Comparison of ENCODE assay signal across 22 mouse cellular contexts in the genomic region with DNA sequence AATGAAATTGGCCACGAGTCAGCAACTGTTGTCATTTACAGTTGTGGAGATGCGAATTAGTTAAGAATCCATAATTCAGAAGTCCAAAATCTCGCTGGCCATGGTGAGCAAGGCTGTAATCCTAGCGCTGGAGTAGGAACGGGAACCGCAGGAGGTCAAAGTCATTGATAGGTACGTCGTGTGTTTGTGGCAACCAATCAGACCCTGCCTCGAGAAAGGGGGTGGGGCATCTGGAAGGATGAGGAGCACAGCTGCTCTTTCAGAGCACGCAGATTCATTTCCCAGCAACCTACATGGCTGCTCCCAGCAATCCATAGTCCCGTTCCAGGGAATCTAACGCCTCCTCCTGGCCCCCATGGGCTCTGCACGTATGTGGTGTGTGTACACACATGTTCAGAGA. TPM values are rescaled to one million over a fixed set of nuclear protein-coding genes. Genes with fewer than 3 reads are reported as not detected.
A peak's percentile ranks its signal among the peaks of the same experiment; 100 is the strongest.
DNase-seq lines count a peak whose midpoint lies in the region; ATAC-seq and TF ChIP-seq lines count a peak whose summit lies in the region.
"Had no signal": no experiment of that assay in that cellular context is flagged by ENCODE, and none has a peak within 500 bp of the region (broad histone marks: within the 10 kb centered on the region; RNA-seq: fewer than 3 reads in every experiment).

No protein-coding gene starts in this region.

- no peak overlapping the region for H3K27ac ChIP-seq in intestine, postnatal 0 days (ENCODE audit: low read depth, low read length)
- H3K27ac ChIP-seq in intestine, embryonic 15.5 days, result no peak overlapping the region
- H3K27ac ChIP-seq in forebrain, embryonic 15.5 days (replicated peaks), result no peak overlapping the region
- H3K27ac ChIP-seq: embryonic facial prominence, embryonic 10.5 days; forebrain, embryonic 13.5 days; gastrocnemius, adult 2 months; heart, adult 2 months; heart, embryonic 15.5 days; hindbrain, embryonic 13.5 days; hindbrain, postnatal 0 days had no signal

- no peak overlapping the region for H3K9ac ChIP-seq in intestine, postnatal 0 days (ENCODE audit: low read depth, low read length)
- no peak overlapping the region for H3K9ac ChIP-seq in intestine, embryonic 15.5 days
- no peak overlapping the region for H3K9ac ChIP-seq in forebrain, embryonic 15.5 days (replicated peaks)
- H3K9ac ChIP-seq: forebrain, embryonic 13.5 days; heart, embryonic 15.5 days; hindbrain, embryonic 13.5 days had no signal

- no peaks in the 10 kb centered on the region for H3K9me3 ChIP-seq in intestine, postnatal 0 days (ENCODE audit: control insufficient read depth)
- H3K9me3 ChIP-seq in intestine, embryonic 15.5 days, result no peaks in the 10 kb centered on the region
- peaks cover 4% of the 10 kb centered on the region for H3K9me3 ChIP-seq in megakaryocyte, embryonic 14.5 days
- 0 out of 2 replicates have a peak, but pooled peaks cover 5% of the 10 kb centered on the region for H3K9me3 ChIP-seq in forebrain, embryonic 15.5 days
- H3K9me3 ChIP-seq: forebrain, embryonic 13.5 days; heart, embryonic 15.5 days had no signal

- H3K27me3 ChIP-seq in intestine, postnatal 0 days (replicated peaks; ENCODE audit: control insufficient read depth, insufficient read depth, low read length), result no peaks in the 10 kb centered on the region
- 0 out of 2 replicates have a peak, but pooled peaks cover 4% of the 10 kb centered on the region for H3K27me3 ChIP-seq in intestine, embryonic 15.5 days (replicated peaks)
- no peaks in the 10 kb centered on the region for H3K27me3 ChIP-seq in megakaryocyte, embryonic 14.5 days (replicated peaks)
- peaks cover 5% of the 10 kb centered on the region; the same call in 1 of the 2 replicates for H3K27me3 ChIP-seq in forebrain, embryonic 15.5 days
- H3K27me3 ChIP-seq: heart, embryonic 15.5 days had no signal

- H3K4me2 ChIP-seq in intestine, postnatal 0 days (replicated peaks; ENCODE audit: low read depth), result no peak overlapping the region
- no peak overlapping the region for H3K4me2 ChIP-seq in intestine, embryonic 15.5 days (replicated peaks)
- H3K4me2 ChIP-seq in forebrain, embryonic 15.5 days (replicated peaks), result no peak overlapping the region
- H3K4me2 ChIP-seq: forebrain, embryonic 13.5 days; heart, embryonic 11.5 days; heart, embryonic 15.5 days; hindbrain, embryonic 13.5 days had no signal

- H3K36me3 ChIP-seq in intestine, postnatal 0 days (ENCODE audit: control insufficient read depth, insufficient read depth), result peaks cover 7% of the 10 kb centered on the region; the same call in 1 of the 2 replicates
- no peaks in the 10 kb centered on the region for H3K36me3 ChIP-seq in intestine, embryonic 15.5 days
- peaks cover 97% of the 10 kb centered on the region for H3K36me3 ChIP-seq in megakaryocyte, embryonic 14.5 days (replicated peaks; ENCODE audit: low read length)
- no peaks in the 10 kb centered on the region for H3K36me3 ChIP-seq in forebrain, embryonic 15.5 days
- H3K36me3 ChIP-seq: embryonic facial prominence, embryonic 10.5 days; hindbrain, embryonic 13.5 days had no signal

- TF ChIP-seq CTCF in intestine, postnatal 0 days (IDR thresholded peaks at IDR 0.05; ENCODE audit: low read depth), result 0 out of 2 replicates have a peak, but pooled peaks have one; percentile 9

- whole genome bisulfite sequencing in intestine, postnatal 0 days, result 61% methylated on average over 13 of the region's 13 CpGs
- WGBS in intestine, embryonic 15.5 days, result 60% methylated on average over 13 of the region's 13 CpGs
- 62% methylated on average over 13 of the region's 13 CpGs for WGBS in forebrain, embryonic 15.5 days

- H3K4me1 ChIP-seq in intestine, postnatal 0 days (replicated peaks; ENCODE audit: control insufficient read depth, insufficient read depth, low read length), result no peaks in the 10 kb centered on the region; the same call in 1 of the 2 replicates
- H3K4me1 ChIP-seq in intestine, embryonic 15.5 days (replicated peaks), result peaks cover 7% of the 10 kb centered on the region; the same call in 1 of the 2 replicates
- peaks cover 88% of the 10 kb centered on the region for H3K4me1 ChIP-seq in megakaryocyte, embryonic 14.5 days
- H3K4me1 ChIP-seq in forebrain, embryonic 15.5 days, result peaks cover 5% of the 10 kb centered on the region

- DNase-seq in R1 (ENCODE audit: low read depth, low spot score), result peak; percentile 98
- no peak for DNase-seq in layer of hippocampus, adult 18-20 months (ENCODE audit: low spot score in 2 of 2)
- DNase-seq: adrenal gland, adult 8-10 months; adrenal gland, postnatal 36 days; cerebellum, adult 2 months; cerebellum, postnatal 10 days; gastrocnemius, adult 2 months; gastrocnemius, postnatal 36 days; heart, adult 2 months; heart, postnatal 14 days had no signal

- no peak for ATAC-seq in intestine, postnatal 0 days
- ATAC-seq in intestine, embryonic 15.5 days, result no peak
- no peak for ATAC-seq in megakaryocyte, adult 5-6 weeks (ENCODE audit: poor library complexity, severe bottlenecking)
- ATAC-seq in forebrain, embryonic 15.5 days (replicated peaks), result no peak
- ATAC-seq: forebrain, embryonic 13.5 days; hindbrain, postnatal 0 days had no signal

- H3K4me3 ChIP-seq in intestine, postnatal 0 days (ENCODE audit: low read depth, low read length), result no peak overlapping the region
- H3K4me3 ChIP-seq in intestine, embryonic 15.5 days (replicated peaks), result no peak overlapping the region
- peak overlapping the region; percentile 12 for H3K4me3 ChIP-seq in megakaryocyte, embryonic 14.5 days (replicated peaks)
- no peak overlapping the region for H3K4me3 ChIP-seq in forebrain, embryonic 15.5 days
- H3K4me3 ChIP-seq: embryonic facial prominence, embryonic 10.5 days; forebrain, embryonic 13.5 days; gastrocnemius, adult 2 months; heart, adult 2 months; heart, embryonic 15.5 days; hindbrain, embryonic 13.5 days had no signal

RNA-seq across cellular contexts. Expression of a gene that starts 13.0 kb away (rescaled TPM):
- polyA plus RNA-seq in intestine, postnatal 0 days (2015; fragmentation: Nextera tagmentation; extraction: Ambion mirVana), result 1.7 and 2.2 TPM in 2 replicates
- 2.3 and 2.5 TPM in 2 replicates for polyA plus RNA-seq in intestine, embryonic 15.5 days (2015; fragmentation: Nextera tagmentation; extraction: Ambion mirVana)
- polyA plus RNA-seq in megakaryocyte, embryonic 14.5 days (2012; ENCODE audit: insufficient read depth, low replicate concordance), result 4,315 and 7,169 TPM in 2 replicates
- 281 and 286 TPM in 2 replicates for total RNA-seq in megakaryocyte, adult 5-6 weeks (2015)
- total RNA-seq in megakaryocyte, adult 5-6 weeks (2017), result 42.2 and 47.4 TPM in 2 replicates
- 1 to 10 TPM; 6.5 to 7.7 TPM for total RNA-seq in layer of hippocampus, adult 18-20 months (2021)
- 0.62 and 0.74 TPM in 2 replicates for polyA plus RNA-seq in forebrain, embryonic 15.5 days (2015; fragmentation: Nextera tagmentation; extraction: Ambion mirVana)

RNA-seq across cellular contexts. Expression of a gene that starts 19.0 kb away (rescaled TPM):
- 15.9 and 16.5 TPM in 2 replicates for polyA plus RNA-seq in intestine, postnatal 0 days (2015; fragmentation: Nextera tagmentation; extraction: Ambion mirVana)
- polyA plus RNA-seq in intestine, embryonic 15.5 days (2015; fragmentation: Nextera tagmentation; extraction: Ambion mirVana), result 18.5 and 19.3 TPM in 2 replicates
- polyA plus RNA-seq in megakaryocyte, embryonic 14.5 days (2012; ENCODE audit: insufficient read depth, low replicate concordance), result 30.5 and 39.5 TPM in 2 replicates
- 30.5 and 30.9 TPM in 2 replicates for total RNA-seq in megakaryocyte, adult 5-6 weeks (2015)
- 18.3 and 22.9 TPM in 2 replicates for total RNA-seq in megakaryocyte, adult 5-6 weeks (2017)
- total RNA-seq in layer of hippocampus, adult 18-20 months (2021), result 10 to 100 TPM; 63.4 to 65.6 TPM
- 29.3 and 32.4 TPM in 2 replicates for polyA plus RNA-seq in forebrain, embryonic 15.5 days (2015; fragmentation: Nextera tagmentation; extraction: Ambion mirVana)

RNA-seq across cellular contexts. Expression of a gene that starts 19.3 kb away (rescaled TPM):
- polyA plus RNA-seq in intestine, postnatal 0 days (2015; fragmentation: Nextera tagmentation; extraction: Ambion mirVana), result 12.4 and 12.6 TPM in 2 replicates
- 22.4 and 23.7 TPM in 2 replicates for polyA plus RNA-seq in intestine, embryonic 15.5 days (2015; fragmentation: Nextera tagmentation; extraction: Ambion mirVana)
- polyA plus RNA-seq in megakaryocyte, embryonic 14.5 days (2012; ENCODE audit: insufficient read depth, low replicate concordance), result 89.8 and 105 TPM in 2 replicates
- total RNA-seq in megakaryocyte, adult 5-6 weeks (2015), result 24.8 and 32.0 TPM in 2 replicates
- total RNA-seq in megakaryocyte, adult 5-6 weeks (2017), result 26.7 and 44.6 TPM in 2 replicates
- total RNA-seq in layer of hippocampus, adult 18-20 months (2021), result 10 to 100 TPM; 22.2 to 26.3 TPM
- 39.2 and 39.4 TPM in 2 replicates for polyA plus RNA-seq in forebrain, embryonic 15.5 days (2015; fragmentation: Nextera tagmentation; extraction: Ambion mirVana)

RNA-seq across cellular contexts. Expression of a gene that starts 24.9 kb away (rescaled TPM):
- 0.61 and 1.3 TPM in 2 replicates for polyA plus RNA-seq in intestine, postnatal 0 days (2015; fragmentation: Nextera tagmentation; extraction: Ambion mirVana)
- polyA plus RNA-seq in intestine, embryonic 15.5 days (2015; fragmentation: Nextera tagmentation; extraction: Ambion mirVana), result 1.9 and 2.4 TPM in 2 replicates
- 4.3 and 4.7 TPM in 2 replicates for polyA plus RNA-seq in megakaryocyte, embryonic 14.5 days (2012; ENCODE audit: insufficient read depth, low replicate concordance)
- total RNA-seq in megakaryocyte, adult 5-6 weeks (2015), result 0.68 and 0.91 TPM in 2 replicates
- total RNA-seq in megakaryocyte, adult 5-6 weeks (2017), result not detected in 2 replicates
- 10 to 100 TPM in 1 of 2 experiments, 1 to 10 TPM in 1; 8.4 to 10.9 TPM for total RNA-seq in layer of hippocampus, adult 18-20 months (2021)
- polyA plus RNA-seq in forebrain, embryonic 15.5 days (2015; fragmentation: Nextera tagmentation; extraction: Ambion mirVana), result 14.4 and 17.0 TPM in 2 replicates
- total RNA-seq: adrenal gland, postnatal 36 days; gastrocnemius, adult 2 months; gastrocnemius, postnatal 36 days; heart, adult 2 months; hematopoietic stem cell, adult 5-6 weeks had no signal
- polyA plus RNA-seq: heart, adult 2 months had no signal

RNA-seq across cellular contexts. Expression of a gene that starts 40.9 kb away (rescaled TPM):
- polyA plus RNA-seq in intestine, postnatal 0 days (2015; fragmentation: Nextera tagmentation; extraction: Ambion mirVana), result 50.4 and 52.7 TPM in 2 replicates
- polyA plus RNA-seq in intestine, embryonic 15.5 days (2015; fragmentation: Nextera tagmentation; extraction: Ambion mirVana), result 80.5 and 87.7 TPM in 2 replicates
- polyA plus RNA-seq in megakaryocyte, embryonic 14.5 days (2012; ENCODE audit: insufficient read depth, low replicate concordance), result 233 and 501 TPM in 2 replicates
- 31.5 and 33.7 TPM in 2 replicates for total RNA-seq in megakaryocyte, adult 5-6 weeks (2015)
- 19.4 and 20.9 TPM in 2 replicates for total RNA-seq in megakaryocyte, adult 5-6 weeks (2017)
- total RNA-seq in layer of hippocampus, adult 18-20 months (2021), result 10 to 100 TPM; 25.8 to 30.4 TPM
- polyA plus RNA-seq in forebrain, embryonic 15.5 days (2015; fragmentation: Nextera tagmentation; extraction: Ambion mirVana), result 50.5 and 51.8 TPM in 2 replicates

Comparison
In these comparisons a context has a peak if more than half of its experiments do, and no peak if none do; other contexts are left out.
1. RNA of a gene that starts 13.0 kb away (polyA plus RNA-seq): 4,315 to 7,169 TPM in megakaryocyte, embryonic 14.5 days; 2.3 to 2.5 TPM in intestine, embryonic 15.5 days, 1.7 to 2.2 TPM in intestine, postnatal 0 days and 0.62 to 0.74 TPM in forebrain, embryonic 15.5 days; every median in the first group is over 1,000 times any median in the second.